Mouse (Mus musculus): ENCODE measurements around the gene Pltp. TPM values are rescaled to one million over a fixed set of nuclear protein-coding genes. Genes with fewer than 3 reads are reported as not detected.
"Not testable (repeated sequence)": the region's sequence is repeated elsewhere in the genome, so short reads cannot be mapped to it uniquely, and the experiment has no call there.

Pltp gene
- total RNA-seq, 4 experiments from 2014 or later: 103 to 113 (median 109) TPM

DNA sequence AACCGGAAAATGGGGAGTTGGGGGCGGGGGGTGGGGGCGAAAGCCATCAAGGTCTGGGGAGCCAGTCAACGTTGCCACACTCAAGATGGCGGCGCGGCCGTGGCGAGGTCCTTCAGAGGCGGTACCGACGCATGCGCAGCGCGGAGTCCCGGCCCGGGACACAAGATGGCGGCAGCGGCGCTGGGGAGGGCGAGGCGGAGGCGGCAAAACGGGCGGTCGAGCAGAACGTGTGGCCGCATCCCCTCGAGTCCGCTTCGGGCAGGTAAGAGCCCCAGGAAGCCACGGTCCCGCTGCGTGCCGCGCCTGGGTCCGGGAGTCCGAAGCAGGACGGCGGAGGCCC lies 21.7 kb upstream of the Pltp start, which contains the start of gene Pcif1:
TSS of gene Pcif1 (plus strand) at position 77 of the 340 bp plus-strand sequence.
- peak; percentile 84 to 89 for DNase-seq (ENCODE audit: low spot score in 2 of 2)

DNA sequence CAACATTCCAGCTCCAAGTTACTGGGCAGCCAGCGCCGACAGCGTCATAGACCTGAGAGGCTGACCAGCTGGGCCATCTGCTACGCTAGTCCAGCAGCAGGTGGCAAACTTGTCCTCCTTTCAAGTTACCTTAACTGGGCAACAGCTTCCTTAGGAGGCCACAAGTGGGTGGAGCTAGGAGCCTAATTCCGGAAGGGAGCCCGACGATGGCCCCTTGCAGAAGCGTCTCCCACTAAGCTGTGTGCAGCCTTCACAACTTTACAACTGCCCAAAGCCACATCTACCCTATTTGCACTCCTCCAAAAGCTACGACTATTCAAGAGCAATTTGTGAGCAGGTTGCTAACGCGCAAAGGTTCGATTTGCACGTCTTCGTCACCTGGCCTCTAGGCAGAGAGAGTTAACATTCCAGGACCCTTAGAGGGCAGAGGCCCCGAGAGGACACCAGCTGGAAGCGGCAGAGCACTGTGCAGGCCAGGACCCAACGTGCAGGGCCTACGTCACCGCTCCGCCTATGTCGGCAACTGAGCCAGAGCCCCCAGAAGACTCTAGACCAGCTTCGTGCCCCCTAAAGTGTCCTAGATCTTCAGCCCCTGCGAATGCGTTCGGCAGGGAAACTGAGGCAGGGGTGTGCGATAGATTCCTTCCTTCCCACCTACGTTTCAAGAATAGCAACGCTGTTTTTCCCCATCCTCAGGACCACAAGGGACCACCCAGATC lies 21.2 kb upstream of the Pltp start:
- no peak for DNase-seq (ENCODE audit: low spot score in 2 of 2)

DNA sequence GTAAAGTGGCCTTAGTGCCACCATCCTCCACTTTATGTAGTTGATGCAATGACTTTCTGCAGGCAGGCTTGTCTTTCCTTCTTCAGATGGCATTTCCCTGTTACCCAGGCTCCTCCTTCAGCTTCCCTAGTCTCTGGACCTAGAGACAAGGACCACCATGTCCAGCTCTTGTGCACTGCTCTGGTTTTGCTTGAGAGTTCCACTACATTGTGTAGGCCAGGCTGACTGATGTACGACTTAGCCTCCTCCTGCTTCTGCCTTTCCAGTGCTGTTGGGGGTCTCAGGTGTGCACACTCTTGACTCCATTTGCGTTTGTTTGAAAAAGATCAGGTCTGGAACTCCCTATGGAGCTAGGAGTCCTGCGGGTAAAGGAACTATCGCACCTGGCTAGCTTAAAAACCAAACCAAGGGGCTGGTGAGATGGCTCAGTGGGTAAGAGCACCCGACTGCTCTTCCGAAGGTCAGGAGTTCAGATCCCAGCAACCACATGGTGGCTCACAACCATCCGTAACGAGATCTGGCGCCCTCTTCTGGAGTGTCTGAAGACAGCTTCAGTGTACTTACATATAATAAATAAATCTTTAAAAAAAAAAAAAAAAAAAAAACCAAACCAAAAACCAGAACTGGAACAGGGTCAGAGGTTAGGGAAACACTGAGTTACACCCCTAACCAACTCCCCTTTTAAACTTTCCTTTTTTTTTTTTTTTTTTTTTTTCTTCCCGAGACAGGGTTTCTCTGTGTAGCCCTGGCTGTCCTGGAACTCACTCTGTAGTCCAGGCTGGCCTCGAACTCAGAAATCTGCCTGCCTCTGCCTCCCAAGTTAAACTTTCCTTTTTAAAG lies 20.1 kb upstream of the Pltp start:
- not testable (repeated sequence) for DNase-seq (ENCODE audit: low spot score in 2 of 2)

- DNase-seq (ENCODE audit: low spot score in 2 of 2): not testable (repeated sequence)
Observed at GRCm38 (mm10) chr2:164875648-164876047, 18.1 kb upstream of the Pltp start.

DNA sequence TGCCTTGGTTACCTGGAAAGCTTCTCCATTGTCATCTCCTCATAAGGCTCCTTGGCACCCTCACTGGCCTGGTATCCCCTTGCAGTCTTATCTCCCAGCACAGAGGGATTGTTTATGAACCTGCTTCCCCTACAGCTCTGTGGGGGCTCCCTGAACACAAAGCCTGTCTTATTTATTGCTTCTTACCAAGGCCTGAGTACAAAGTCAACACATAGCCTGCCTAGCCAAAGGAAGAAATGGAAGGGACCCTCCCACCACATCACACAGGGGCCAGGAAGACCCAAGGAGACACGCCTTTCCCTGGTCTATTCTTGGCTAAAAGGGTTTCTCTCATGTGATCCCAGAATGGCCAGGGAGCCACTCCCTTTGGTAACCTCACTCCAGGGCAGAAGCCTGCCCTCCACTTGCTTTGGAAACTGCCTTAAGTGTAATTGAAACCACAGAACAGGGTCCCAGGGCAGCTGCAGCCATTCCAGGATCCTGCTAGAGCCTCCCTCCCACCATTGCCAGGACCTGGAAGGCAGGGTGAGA lies 16.8 kb upstream of the Pltp start:
- DNase-seq (ENCODE audit: low spot score in 2 of 2): no peak

DNA sequence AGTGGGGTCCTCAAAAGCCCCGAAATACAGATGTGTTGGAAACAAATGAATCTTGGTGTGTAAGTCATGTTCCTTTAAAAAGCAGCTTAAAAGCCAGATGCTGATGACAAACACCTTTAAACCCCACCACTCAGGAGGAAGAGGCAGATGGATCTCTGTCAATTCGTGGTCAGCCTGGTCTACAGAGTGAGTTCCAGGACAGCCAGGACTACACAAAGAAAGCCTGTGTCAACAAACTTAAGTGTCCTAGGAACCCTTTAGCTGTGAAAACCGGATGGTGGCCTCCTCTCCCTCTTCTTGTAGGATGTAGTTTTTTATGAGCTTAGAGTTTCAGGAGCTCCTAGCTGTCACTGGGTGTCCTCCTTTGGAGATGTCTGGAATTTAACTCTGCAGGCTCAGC lies 16.1 kb upstream of the Pltp start:
- no peak for DNase-seq (ENCODE audit: low spot score in 2 of 2)

DNA sequence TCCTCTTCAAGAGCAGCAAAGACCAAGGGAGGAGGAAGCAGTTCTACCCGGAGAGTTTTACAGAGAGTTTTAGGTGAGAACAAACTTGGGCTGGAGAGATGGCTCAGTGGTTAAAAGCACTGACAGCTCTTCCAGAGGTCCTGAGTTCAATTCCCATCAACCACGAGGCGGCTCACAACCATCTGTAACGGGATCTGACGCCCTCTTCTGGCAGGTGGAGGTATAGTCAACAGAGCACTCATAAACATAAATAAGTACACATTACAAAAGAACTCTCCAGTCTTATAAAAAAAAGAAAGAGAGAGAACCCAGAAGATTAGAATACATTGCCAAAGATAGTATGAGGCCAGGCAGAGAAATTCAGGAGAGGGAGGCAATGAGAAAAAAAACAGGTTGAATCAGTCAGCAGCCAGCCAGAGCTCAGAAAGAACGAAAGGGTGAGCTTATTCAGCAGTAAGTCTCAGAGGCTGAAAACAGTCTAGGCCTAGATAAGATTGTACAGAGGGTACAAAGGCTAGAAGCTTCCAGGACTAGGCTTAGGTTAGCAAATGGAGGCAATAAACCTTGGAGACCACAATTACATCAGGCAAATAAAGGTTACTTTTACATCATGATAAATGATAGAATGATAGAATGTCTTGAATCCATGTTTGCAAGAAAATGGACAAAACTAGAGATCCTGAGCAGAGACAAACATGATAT lies 14.2 kb upstream of the Pltp start:
- DNase-seq (ENCODE audit: low spot score in 2 of 2): no peak

GRCm38 (mm10) chr2:164868491-164868890 lies 11.0 kb upstream of the Pltp start:
- DNase-seq (ENCODE audit: low spot score in 2 of 2): no peak

DNA sequence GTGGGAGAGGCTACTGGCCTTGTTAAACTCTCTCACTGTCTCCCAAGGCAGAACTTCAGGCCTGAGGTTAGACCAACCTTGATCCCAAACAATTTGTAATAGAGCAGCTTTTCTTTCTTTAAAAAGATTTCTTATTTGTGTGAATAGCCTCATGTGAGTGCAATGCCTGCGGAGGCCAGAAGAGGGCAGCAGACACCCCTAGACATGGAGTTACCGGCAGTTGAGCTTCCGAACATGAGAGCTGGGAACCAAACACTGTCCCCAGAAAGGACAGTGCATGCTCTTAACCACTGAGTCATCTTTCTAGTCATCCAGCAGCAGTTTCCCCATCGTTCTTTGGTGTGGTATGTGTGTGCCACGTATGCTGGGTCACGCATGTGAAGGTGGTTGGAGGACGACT lies 10.1 kb upstream of the Pltp start:
- DNase-seq (ENCODE audit: low spot score in 2 of 2): no peak

GRCm38 (mm10) chr2:164866741-164867551 lies 9.4 kb upstream of the Pltp start:
- DNase-seq (ENCODE audit: low spot score in 2 of 2): no peak

DNA sequence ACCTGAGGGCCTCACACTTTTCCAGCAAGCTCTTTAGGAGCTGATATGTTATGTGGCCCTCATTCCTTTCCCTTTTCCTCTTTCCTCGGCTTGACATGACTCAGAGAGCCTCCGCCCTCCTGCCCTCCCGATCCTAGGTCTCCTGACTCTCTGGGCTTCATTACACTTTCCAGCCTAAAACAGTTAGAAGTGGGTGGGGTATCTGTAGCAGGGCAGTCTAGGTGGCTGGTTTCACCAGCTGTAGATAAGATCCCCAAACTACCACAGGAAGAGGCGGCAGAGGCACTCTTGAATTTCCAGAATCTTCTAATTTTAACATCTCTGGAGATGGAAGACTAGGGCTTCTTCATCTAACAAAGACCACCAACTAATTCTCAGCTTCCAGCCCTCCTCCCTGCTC lies 7.1 kb upstream of the Pltp start:
- no peak for DNase-seq (ENCODE audit: low spot score in 2 of 2)

DNA sequence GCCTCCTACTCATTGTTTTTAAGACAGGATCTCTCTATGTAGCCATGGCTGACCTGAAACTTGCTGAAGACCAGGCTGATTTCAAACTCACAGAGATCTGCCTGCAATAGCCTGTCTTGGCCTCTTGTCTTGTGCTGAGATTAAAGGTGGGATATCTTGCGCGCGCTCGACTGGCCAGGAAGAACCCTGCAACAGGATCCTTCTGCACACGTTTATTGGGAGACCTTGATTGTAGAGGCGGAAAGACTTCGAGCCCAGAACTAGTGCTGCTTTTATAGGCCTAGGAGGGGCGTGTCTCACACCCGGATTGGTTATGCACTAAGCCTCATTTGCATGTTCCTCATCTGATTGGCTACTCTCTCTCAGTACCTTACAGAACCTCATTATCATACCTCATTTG lies 5.9 kb upstream of the Pltp start:
- DNase-seq (ENCODE audit: low spot score in 2 of 2): not testable (repeated sequence)

GRCm38 (mm10) chr2:164862179-164862861 lies 4.8 kb upstream of the Pltp start:
- no peak for DNase-seq (ENCODE audit: low spot score in 2 of 2)

- no peak for DNase-seq (ENCODE audit: low spot score in 2 of 2)
Observed at GRCm38 (mm10) chr2:164861094-164861493, 3.6 kb upstream of the Pltp start.

GRCm38 (mm10) chr2:164859640-164860432 lies 2.3 kb upstream of the Pltp start:
- DNase-seq (ENCODE audit: low spot score in 2 of 2): no peak

GRCm38 (mm10) chr2:164859155-164859554 lies 1.6 kb upstream of the Pltp start:
- no peak for DNase-seq (ENCODE audit: low spot score in 2 of 2)

GRCm38 (mm10) chr2:164857842-164858553 lies 487 bp upstream of the Pltp start:
- DNase-seq (ENCODE audit: low spot score in 2 of 2): no peak

GRCm38 (mm10) chr2:164856309-164857100 lies 1.0 kb downstream of the Pltp start:
- no peak for DNase-seq (ENCODE audit: low spot score in 2 of 2)
